Mouse (Mus musculus): ENCODE data around the gene Tas2r130. TPM values are rescaled to one million over a fixed set of nuclear protein-coding genes. Genes with fewer than 3 reads are reported as not detected.
"Not testable (repeated sequence)": the region's sequence is repeated elsewhere in the genome, so short reads cannot be mapped to it uniquely, and the experiment has no call there.

Tas2r130 gene
- not detected in 2 replicates for polyA plus RNA-seq (2016; fragmentation: Nextera tagmentation; extraction: Ambion mirVana)

GRCm38 (mm10) chr6:131630812-131631211 lies at the start of gene Tas2r130:
Gene Tas2r130, minus strand, starts transcription at chr6:131630912.
- H3K4me3 ChIP-seq = no peak within 1 kb of the TSS
- 76% methylated on average over 3 of the region's 3 CpGs for WGBS
- DNase-seq (ENCODE audit: low spot score) = no peak
- H3K36me3 ChIP-seq = no peaks in the 10 kb centered on the region
- no peaks in the 10 kb centered on the region for H3K27me3 ChIP-seq (ENCODE audit: insufficient read depth, poor library complexity, severe bottlenecking)
- H3K9me3 ChIP-seq = no peaks in the 10 kb centered on the region
- H3K27ac ChIP-seq = no peak within 1 kb of the TSS
- no peaks in the 10 kb centered on the region for H3K4me1 ChIP-seq

GRCm38 (mm10) chr6:131678786-131679185 lies 48.1 kb upstream of the Tas2r130 start, which contains the start of gene Tas2r106:
Gene Tas2r106, minus strand, starts transcription at chr6:131678886.
- Histone ChIP-seq H3K27ac (no peak within 1 kb of the TSS), H3K4me1 (no peaks in the 10 kb centered on the region), H3K36me3 (no peaks in the 10 kb centered on the region), H3K27me3 (ENCODE audit: insufficient read depth, poor library complexity, severe bottlenecking) (no peaks in the 10 kb centered on the region), H3K9me3 (no peaks in the 10 kb centered on the region), H3K4me3 (no peak within 1 kb of the TSS)
- no peak for DNase-seq (ENCODE audit: low spot score)
- WGBS = 69% methylated on average over 3 of the region's 3 CpGs

GRCm38 (mm10) chr6:131660049-131660448 lies 29.3 kb upstream of the Tas2r130 start, which contains the start of gene Tas2r107:
Gene Tas2r107, minus strand, starts transcription at chr6:131660149.
- no peak within 1 kb of the TSS for H3K4me3 ChIP-seq
- H3K4me1 ChIP-seq = no peaks in the 10 kb centered on the region
- H3K27ac ChIP-seq = no peak within 1 kb of the TSS
- no peak for DNase-seq (ENCODE audit: low spot score)
- no peaks in the 10 kb centered on the region for H3K27me3 ChIP-seq (ENCODE audit: insufficient read depth, poor library complexity, severe bottlenecking)
- no peaks in the 10 kb centered on the region for H3K36me3 ChIP-seq
- H3K9me3 ChIP-seq = peaks cover 5% of the 10 kb centered on the region; the same call in 1 of the 2 replicates

GRCm38 (mm10) chr6:131609956-131610355 lies 20.8 kb downstream of the Tas2r130 start:
- not testable (repeated sequence) for DNase-seq (ENCODE audit: low spot score); H3K9me3 ChIP-seq; H3K27ac ChIP-seq; H3K4me1 ChIP-seq; H3K36me3 ChIP-seq; H3K27me3 ChIP-seq (ENCODE audit: insufficient read depth, poor library complexity, severe bottlenecking); H3K4me3 ChIP-seq
- WGBS = 86% methylated on average over 1 of the region's 1 CpGs

- 0 out of 2 replicates have a peak, but pooled peaks cover 5% of the 10 kb centered on the region for H3K9me3 ChIP-seq
- H3K36me3 ChIP-seq = no peaks in the 10 kb centered on the region
- no peaks in the 10 kb centered on the region for H3K4me1 ChIP-seq
- WGBS = 84% methylated on average over 4 of the region's 4 CpGs
- no peak for DNase-seq (ENCODE audit: low spot score)
- no peak overlapping the region for H3K27ac ChIP-seq
- H3K27me3 ChIP-seq (ENCODE audit: insufficient read depth, poor library complexity, severe bottlenecking) = no peaks in the 10 kb centered on the region
- H3K4me3 ChIP-seq = no peak overlapping the region
These were observed 25.9 kb downstream of the Tas2r130 start for GRCm38 (mm10) chr6:131604821-131605220.

Other genes with a start within 250 kb of the Tas2r130 start
- 37.6 and 48.9 TPM in 2 replicates for gene Ybx3, start 242.4 kb downstream of the Tas2r130 start, polyA plus RNA-seq (2016; fragmentation: Nextera tagmentation; extraction: Ambion mirVana)
- gene 5430401F13Rik, start 144.5 kb downstream of the Tas2r130 start, polyA plus RNA-seq (2016; fragmentation: Nextera tagmentation; extraction: Ambion mirVana) = not detected in 2 replicates
- not detected in 2 replicates for gene Gm6619, start 144.5 kb downstream of the Tas2r130 start, polyA plus RNA-seq (2016; fragmentation: Nextera tagmentation; extraction: Ambion mirVana)
- gene Tas2r107, start 29.2 kb upstream of the Tas2r130 start, polyA plus RNA-seq (2016; fragmentation: Nextera tagmentation; extraction: Ambion mirVana) = not detected in 2 replicates
- gene Tas2r106, start 48.0 kb upstream of the Tas2r130 start, polyA plus RNA-seq (2016; fragmentation: Nextera tagmentation; extraction: Ambion mirVana) = not detected in 2 replicates
- not detected in 2 replicates for gene Tas2r104, start 54.8 kb upstream of the Tas2r130 start, polyA plus RNA-seq (2016; fragmentation: Nextera tagmentation; extraction: Ambion mirVana)
- gene Tas2r105, start 56.6 kb upstream of the Tas2r130 start, polyA plus RNA-seq (2016; fragmentation: Nextera tagmentation; extraction: Ambion mirVana) = not detected in 2 replicates
- gene Tas2r114, start 59.2 kb upstream of the Tas2r130 start, polyA plus RNA-seq (2016; fragmentation: Nextera tagmentation; extraction: Ambion mirVana) = not detected in 2 replicates